Mouse (Mus musculus): ENCODE data around the gene Gm11549.

DNA sequence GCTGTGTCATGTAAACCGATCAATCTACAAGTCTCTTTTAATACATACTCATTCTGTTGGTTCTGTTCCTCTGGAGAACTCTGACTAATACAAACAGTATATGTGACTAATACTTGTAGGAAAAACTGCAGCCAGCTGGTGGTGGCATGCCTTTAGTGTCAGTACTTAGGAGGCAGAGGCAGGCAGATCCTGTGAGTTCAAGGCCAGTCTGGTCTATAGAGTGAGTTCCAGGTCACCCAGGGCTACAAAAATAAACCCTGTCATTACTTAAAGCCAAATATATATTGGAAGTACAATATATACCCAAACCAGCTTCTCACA lies 32.1 kb downstream of the Gm11549 start:
- TF ChIP-seq CTCF (IDR thresholded peaks at IDR 0.05; ENCODE audit: extremely low read depth, insufficient read length, insufficient replicate concordance, low read depth, low read length) (no peak), POLR2A (IDR thresholded peaks at IDR 0.05; ENCODE audit: low read depth, low read length) (no peak)
